Mouse (Mus musculus) forelimb bud, embryonic 11.5 days (tissue): ENCODE data around the gene Ylpm1.

Experiments
- DNase-seq: peaks from one replicate; pipeline ENCODE4 v3.0.0-alpha.2; 2012; ENCODE audit warnings: low read depth, low spot score

Gene Ylpm1

DNA sequence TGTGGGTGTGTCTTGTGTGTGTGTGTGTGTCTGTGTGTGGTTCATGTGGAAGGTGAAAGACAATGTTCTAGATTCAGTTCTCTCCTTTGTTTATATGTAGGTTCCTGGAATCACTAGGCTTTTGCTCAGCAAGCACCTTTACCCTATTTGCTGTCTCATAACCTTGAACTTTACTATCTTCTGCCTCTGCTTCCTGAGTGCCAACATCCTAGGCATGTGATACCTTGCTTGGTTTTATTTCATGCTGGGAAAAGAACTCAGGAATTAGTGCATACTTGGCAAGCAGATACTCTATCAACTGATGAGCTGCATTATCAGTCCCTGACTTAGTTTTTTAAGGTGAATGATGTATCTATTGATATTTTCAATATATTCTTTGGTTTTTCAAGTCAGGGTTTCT is 10.9 kb downstream of the Ylpm1 start:
- no peak for DNase-seq

- DNase-seq = no peak
These were observed 13.7 kb downstream of the Ylpm1 start for GRCm38 (mm10) chr12:85009776-85010175.

DNA sequence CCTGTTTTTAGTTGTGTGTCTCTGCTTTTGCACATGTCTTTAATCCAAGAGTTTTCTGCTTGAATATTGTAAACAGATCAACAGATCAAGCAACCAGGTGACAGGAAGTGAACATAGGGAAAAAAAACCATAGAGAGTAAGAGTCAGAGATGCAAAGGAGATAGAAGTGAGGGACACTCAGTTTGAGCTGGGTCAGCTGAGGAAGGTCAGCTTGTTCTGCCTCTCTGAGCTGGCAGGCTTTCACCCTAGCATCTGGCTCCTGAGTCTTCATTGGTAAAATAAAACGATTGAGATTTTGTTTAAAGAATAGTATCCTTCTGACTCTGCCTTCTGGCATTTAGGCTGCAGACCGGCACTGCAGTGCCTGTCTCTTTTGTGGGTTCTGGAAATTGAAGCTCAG is 14.4 kb downstream of the Ylpm1 start:
- no peak for DNase-seq

GRCm38 (mm10) chr12:85012185-85012584 is 16.1 kb downstream of the Ylpm1 start:
- no peak for DNase-seq

DNA sequence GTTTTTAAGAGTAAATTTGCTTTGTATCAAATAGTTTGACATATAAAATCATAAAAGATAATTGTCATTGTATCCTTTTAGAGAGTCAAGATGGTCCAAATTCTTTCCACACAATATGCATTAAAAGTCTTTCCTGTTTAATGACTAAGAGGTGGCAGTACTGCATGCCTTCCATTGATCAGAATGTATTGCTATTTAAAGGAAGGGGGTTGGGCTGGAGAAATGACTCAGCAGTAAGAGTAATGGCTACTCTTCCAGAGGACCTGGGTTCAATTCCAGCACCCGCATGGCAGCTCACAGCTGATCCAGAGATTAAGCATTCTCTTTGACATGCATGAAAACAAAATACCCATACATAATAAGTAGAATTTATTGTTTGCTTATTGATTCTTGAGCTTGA is 25.9 kb downstream of the Ylpm1 start:
- DNase-seq = no peak

GRCm38 (mm10) chr12:85032710-85033109 is 36.6 kb downstream of the Ylpm1 start:
- peak; percentile 25 for DNase-seq

GRCm38 (mm10) chr12:85051218-85051617 is 55.1 kb downstream of the Ylpm1 start:
- DNase-seq = no peak

GRCm38 (mm10) chr12:85071043-85071442 is 74.9 kb downstream of the Ylpm1 start:
- DNase-seq = no peak

DNA sequence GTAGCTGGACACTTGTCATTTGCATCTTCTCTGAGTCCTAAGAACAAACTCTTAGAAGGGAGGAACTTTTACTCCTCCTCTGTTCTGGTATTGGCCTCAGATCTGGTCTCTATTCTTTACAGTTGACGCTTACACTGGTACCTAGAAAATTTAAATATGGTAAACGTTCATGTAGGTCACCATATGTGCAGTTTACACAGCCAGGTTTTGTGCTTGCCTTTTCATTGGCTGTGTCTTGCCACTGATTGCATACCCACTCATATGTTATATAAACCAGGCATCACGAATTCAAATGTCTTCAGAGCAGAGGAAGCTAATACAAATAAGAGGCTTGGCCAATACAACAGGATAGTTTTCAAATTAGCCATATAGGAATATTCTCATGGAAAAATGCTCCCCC is 81.0 kb downstream of the Ylpm1 start:
- DNase-seq = no peak

DNA sequence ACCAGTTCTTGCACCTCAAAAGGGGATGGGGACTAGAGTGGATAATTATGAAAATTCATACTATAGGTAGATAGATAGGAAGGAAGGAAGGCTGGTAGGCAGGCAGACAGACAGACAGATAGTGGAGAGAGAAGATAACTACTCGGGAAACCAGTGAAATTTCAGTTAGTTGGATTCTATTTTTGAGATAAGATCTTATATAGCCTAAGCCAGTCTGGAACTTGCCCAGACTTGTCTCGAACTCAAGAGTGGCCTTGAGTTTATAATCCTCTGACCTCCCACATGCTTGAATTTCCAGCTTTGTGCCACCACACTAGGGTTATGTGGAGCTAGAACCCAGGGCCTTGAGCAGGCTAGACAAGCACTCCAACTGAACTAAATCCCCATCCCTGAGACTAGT is 88.1 kb downstream of the Ylpm1 start:
- no peak for DNase-seq

GRCm38 (mm10) chr12:85084941-85085340 is 88.8 kb downstream of the Ylpm1 start:
- DNase-seq = no peak

DNA sequence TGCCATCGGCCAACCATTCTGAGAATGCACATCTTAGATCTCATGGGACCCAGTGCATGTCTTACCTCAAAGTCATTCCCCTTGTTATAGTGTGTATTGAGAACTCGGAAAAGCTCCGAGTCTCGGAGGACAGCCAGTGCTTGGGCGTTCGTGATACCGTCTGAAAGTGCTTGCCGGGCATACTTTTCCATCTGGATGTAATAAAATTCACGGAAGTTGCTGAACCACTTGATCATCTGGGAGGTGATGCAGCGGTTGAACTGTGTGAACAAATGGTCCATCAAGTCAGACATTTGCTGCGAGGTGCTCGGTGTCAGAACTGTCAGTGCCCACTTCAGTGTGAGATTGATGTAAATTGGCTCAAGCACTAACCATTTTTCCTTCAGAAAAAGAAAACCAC is 91.7 kb downstream of the Ylpm1 start:
- DNase-seq = peak; percentile 48

DNA sequence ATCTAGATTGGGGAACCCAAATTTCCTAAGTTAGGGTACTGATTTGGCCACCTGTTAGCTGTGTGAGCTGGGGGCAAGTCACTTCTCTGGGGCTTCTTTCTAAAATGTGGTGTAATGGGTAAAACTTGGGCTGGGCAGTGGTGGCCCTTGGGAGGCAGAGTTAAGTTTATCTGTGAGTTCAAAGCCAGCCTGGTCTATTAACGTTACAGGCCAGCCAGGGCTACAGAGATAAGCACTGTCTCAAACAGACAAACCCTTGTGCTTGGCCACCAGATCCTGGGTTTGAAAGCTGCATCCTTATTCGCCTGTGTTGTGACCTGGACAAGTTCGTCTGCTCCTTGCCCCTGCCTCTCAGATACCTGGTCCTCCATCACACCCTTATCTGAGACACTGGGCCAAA is 95.1 kb downstream of the Ylpm1 start:
- DNase-seq = no peak

- DNase-seq = peak; percentile 58
These were observed 96.1 kb downstream of the Ylpm1 start for GRCm38 (mm10) chr12:85092214-85092613.

GRCm38 (mm10) chr12:85094010-85094409 is 97.9 kb downstream of the Ylpm1 start:
- DNase-seq = no peak

GRCm38 (mm10) chr12:85094706-85095105 is 98.6 kb downstream of the Ylpm1 start:
- no peak for DNase-seq

- no peak for DNase-seq
These were observed 99.0 kb downstream of the Ylpm1 start for GRCm38 (mm10) chr12:85095146-85095545.

GRCm38 (mm10) chr12:85095859-85096258 is 99.7 kb downstream of the Ylpm1 start:
- no peak for DNase-seq

DNA sequence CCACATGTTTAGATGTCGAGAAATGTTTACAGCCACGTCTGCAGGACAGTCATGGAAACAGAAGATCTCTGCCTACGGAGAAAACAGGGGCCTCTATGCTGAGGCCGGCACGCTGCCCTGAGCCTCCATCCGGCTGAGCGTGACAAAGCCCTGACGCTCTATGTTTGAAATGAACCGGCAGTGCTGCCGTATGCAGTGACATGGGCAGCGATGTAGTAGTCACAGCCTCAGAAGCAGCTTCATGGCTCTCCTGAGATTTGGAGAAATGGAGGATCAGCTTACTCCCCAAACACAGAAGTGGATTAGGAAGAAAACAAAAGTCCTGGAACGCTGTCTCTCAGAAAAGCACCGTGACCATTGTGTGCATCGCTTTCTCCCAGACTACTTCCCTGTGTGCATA is 104.9 kb downstream of the Ylpm1 start:
- no peak for DNase-seq

DNA sequence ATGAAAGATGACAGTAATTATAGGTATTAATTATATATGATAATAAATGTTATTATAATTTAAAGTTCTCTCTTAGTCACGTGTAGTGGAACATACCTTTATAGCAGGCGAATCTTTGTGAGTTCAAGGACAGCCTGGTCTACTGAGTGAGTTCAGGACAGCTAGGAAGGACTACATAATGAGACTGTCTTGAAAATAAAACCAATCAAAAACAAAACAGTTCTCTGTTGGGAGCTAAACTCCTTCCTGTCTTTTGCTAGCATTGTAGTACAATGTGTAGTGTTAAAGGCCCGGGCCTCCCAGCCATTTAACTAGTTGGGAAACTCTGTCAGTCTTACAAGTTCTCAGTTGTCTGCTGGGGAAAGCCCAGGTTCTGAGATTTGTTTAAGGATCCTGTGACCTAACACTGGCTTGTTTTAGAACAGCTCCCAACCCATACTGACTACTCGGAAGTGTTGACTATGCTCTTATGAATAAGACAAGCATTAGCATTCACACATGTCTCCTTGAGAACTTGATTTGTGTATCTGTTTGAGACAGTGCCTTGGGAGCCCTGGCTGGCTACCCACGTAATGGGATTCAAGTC is 105.5 kb downstream of the Ylpm1 start:
- DNase-seq = no peak

DNA sequence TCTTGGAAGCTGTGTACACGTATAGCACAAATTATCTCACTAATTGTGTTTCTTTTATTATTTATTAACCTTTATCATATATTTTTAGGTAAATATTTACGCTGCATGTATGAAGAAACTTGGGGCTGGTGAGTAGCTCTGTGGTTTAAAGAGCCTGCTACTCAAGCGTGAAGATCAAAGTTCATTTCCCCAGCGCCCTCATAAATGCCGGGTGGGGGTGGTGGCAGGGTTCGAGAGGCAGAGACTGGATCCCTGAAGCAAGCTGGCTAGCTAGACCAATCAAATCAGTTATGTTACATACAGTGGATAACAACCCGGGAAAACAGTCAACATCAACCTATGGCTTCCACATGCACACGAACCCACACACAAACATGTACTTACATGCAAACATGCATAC is 107.0 kb downstream of the Ylpm1 start:
- no peak for DNase-seq

DNA sequence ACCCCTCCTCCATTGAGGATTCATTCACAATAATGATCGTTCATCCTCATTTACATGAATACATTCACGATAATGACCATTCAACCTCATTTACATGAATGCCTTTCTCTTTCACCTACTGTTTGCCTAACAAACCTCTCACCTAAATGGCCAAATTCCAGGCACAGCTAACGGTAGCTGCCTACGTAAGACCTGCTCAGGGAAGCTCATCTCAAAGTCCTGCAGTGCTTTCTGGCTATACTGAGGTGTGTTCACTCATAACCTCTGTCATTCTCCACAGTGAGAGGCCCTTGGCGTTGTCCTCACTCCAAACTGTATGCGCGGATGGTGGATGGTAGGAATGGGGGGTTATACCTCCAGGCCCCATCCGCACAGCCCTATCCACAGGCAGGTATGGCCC is 108.7 kb downstream of the Ylpm1 start:
- no peak for DNase-seq

DNA sequence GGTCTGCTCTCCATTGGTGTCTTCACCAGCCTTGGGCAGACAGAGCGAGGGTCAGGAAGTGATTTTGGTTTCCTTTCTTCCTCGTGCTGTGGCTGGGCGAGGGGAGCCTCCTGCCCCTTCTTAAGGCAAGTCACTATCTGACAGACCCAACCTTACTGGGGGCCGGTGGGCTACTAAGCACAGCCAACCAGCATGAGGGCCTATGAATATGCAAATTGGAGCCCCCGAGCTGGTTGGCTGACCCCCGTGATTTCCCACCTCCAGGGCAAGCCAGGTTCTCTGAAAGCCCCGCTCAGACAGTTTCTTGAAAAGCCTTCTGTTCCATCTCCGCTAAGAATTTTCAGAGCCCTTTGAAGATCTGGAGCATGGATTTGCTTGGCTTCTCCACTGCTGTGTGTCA is 110.2 kb downstream of the Ylpm1 start:
- DNase-seq = no peak

DNA sequence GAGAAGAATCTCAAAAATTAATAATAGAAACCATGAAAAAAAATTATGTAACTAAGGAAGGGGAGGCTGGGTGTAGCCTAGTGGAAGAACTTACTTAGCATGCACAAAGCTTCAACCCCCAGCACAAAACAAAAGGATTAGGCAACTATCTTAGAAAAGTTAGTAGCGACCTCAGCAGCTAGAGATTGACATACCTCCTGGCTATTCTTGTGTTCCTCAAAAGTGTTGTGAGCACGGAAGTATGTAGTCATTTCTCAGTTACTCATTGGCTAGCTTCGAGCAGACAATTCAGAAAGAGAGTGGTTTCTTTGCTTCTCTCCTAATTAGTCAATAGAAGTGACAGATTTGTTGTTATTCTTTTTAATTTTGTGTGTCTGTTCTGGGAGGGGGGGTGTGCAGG is 112.5 kb downstream of the Ylpm1 start:
- no peak for DNase-seq
